Mouse (Mus musculus) forebrain, embryonic 13.5 days (tissue): ENCODE measurements at regions not wholly inside any gene's neighbourhood (a gene's known extent, or its start where the extent isn't known, plus 50 kb on each side); places are given as distances from the start of the nearest gene placed in this dataset.

Source experiments
- ATAC-seq: fragments of 200-750 bp; cut with Nextera tagmentation; 2 replicates; pipeline ENCODE4 v1.8.0; 2017
- H3K27ac ChIP-seq: fragments of 300-500 bp; sonication (generic); 2 replicates; pipeline ENCODE4 v1.5.1; 2015; ENCODE audit warnings: inconsistent platforms, mild to moderate bottlenecking, moderate library complexity
- H3K27me3 ChIP-seq: fragments of 300-500 bp; sonication (generic); 2 replicates; pipeline ENCODE4 v1.6.1; 2015; ENCODE audit warnings: mild to moderate bottlenecking, inconsistent platforms
- H3K36me3 ChIP-seq: fragments of 300-500 bp; sonication (generic); 2 replicates; pipeline ENCODE4 v1.6.1; 2015; ENCODE audit warnings: mild to moderate bottlenecking, inconsistent platforms; ENCODE audit not compliant: poor library complexity, severe bottlenecking
- H3K4me1 ChIP-seq: fragments of 300-500 bp; sonication (generic); 2 replicates; pipeline ENCODE4 v1.6.1; 2015; ENCODE audit warnings: inconsistent platforms
- H3K4me2 ChIP-seq: fragments of 300-500 bp; sonication (generic); 2 replicates; pipeline ENCODE4 v1.6.1; 2015; ENCODE audit warnings: inconsistent platforms, mild to moderate bottlenecking, moderate library complexity
- H3K4me3 ChIP-seq: fragments of 300-500 bp; sonication (generic); 2 replicates; pipeline ENCODE4 v1.5.1; 2015; ENCODE audit warnings: mild to moderate bottlenecking, inconsistent platforms
- H3K9ac ChIP-seq: fragments of 300-500 bp; sonication (generic); 2 replicates; pipeline ENCODE4 v1.6.1; 2015; ENCODE audit warnings: mild to moderate bottlenecking, inconsistent platforms
- H3K9me3 ChIP-seq: fragments of 300-500 bp; sonication (generic); replicated peaks from 2 replicates; pipeline ENCODE4 v1.6.1; 2016; ENCODE audit warnings: inconsistent platforms
- WGBS: fragments of 180-500 bp; shearing (Covaris S2); methylation state at CpG from one replicate; pipeline ENCODE4 v1.1.7; 2015; 5-methylcytosine and 5-hydroxymethylcytosine counted together

DNA sequence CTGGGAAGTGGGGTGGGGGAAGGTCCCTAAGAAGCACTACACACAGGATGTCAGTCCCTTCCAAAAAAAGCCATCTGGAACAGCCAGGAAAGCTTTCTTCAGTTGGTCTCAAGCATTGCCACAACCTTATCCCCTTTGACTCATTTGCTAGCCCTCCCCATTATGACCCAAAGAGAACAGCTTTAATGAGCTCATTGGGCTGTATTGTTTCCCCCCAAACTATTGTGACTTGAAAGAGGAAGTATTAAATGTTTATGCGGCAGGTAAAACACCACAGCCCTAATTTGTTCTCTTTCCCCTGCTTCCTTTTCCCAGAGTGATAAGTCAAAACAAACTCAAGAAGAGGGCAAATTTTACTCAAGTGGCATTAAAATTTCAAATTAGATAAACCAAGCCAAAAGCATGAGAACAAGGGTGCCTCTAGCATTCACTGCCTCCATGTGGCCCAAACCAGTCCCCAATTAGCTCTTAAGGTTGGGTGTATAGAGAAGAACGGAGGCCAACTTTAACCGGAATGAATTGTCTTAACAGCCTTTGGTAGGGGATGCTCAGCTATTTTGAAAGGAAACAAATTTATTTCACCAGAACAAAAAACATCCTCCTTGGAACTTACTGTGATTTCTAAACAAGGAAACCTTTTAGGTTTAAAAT lies 196.7 kb upstream of the Sp8 start:
- H3K9me3 ChIP-seq: no peaks in the 10 kb centered on the region
- H3K4me3 ChIP-seq: no peak overlapping the region
- peaks cover 66% of the 10 kb centered on the region for H3K27me3 ChIP-seq
- H3K27ac ChIP-seq: no peak overlapping the region
- no peak overlapping the region for H3K9ac ChIP-seq
- 18% methylated on average over 3 of the region's 3 CpGs for WGBS
- peak; percentile 46; the same call in 1 of the 2 replicates for ATAC-seq
- peaks cover 40% of the 10 kb centered on the region for H3K4me1 ChIP-seq
- H3K4me2 ChIP-seq: no peak overlapping the region
- no peaks in the 10 kb centered on the region for H3K36me3 ChIP-seq

DNA sequence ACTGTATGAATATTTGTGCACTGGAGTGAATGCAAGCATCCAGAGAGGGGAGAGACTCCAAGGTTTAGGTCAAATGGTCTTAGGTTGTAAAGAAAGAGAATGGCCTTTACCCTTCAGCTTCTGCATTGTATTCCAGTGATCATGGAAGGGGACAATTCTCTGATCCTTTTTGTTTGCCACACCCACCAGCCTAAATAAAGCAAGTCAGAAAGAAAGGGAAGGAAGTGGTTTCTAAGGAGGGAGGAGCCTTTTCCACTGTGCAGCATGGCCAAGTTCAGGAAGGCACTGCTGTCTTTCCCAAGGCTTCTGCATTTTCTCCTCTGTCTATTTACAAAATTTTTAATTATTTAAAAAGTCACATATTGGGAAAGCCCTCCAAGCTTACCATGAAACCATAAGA lies 197.5 kb upstream of the Sp8 start:
- Histone ChIP-seq H3K4me3 (no peak overlapping the region), H3K9ac (no peak overlapping the region), H3K4me2 (no peak overlapping the region), H3K27ac (no peak overlapping the region), H3K4me1 (peaks cover 40% of the 10 kb centered on the region), H3K27me3 (peaks cover 68% of the 10 kb centered on the region), H3K9me3 (no peaks in the 10 kb centered on the region), H3K36me3 (no peaks in the 10 kb centered on the region)
- no peak for ATAC-seq

GRCm38 (mm10) chr12:118647270-118648042 lies 198.7 kb upstream of the Sp8 start:
- 14% methylated on average over 12 of the region's 12 CpGs for WGBS
- no peaks in the 10 kb centered on the region for H3K9me3 ChIP-seq
- no peak for ATAC-seq
- H3K9ac ChIP-seq: no peak overlapping the region
- peaks cover 64% of the 10 kb centered on the region for H3K27me3 ChIP-seq
- H3K4me2 ChIP-seq: no peak overlapping the region
- no peak overlapping the region for H3K4me3 ChIP-seq
- H3K36me3 ChIP-seq: no peaks in the 10 kb centered on the region
- H3K27ac ChIP-seq: no peak overlapping the region
- peaks cover 40% of the 10 kb centered on the region for H3K4me1 ChIP-seq

- H3K27me3 ChIP-seq: peaks cover 31% of the 10 kb centered on the region
- H3K27ac ChIP-seq: no peak overlapping the region
- H3K4me3 ChIP-seq: no peak overlapping the region
- no peaks in the 10 kb centered on the region for H3K36me3 ChIP-seq
- no peak overlapping the region for H3K4me2 ChIP-seq
- no peak overlapping the region for H3K9ac ChIP-seq
- 71% methylated on average over 3 of the region's 3 CpGs for WGBS
- H3K4me1 ChIP-seq: no peaks in the 10 kb centered on the region
- ATAC-seq: no peak
- H3K9me3 ChIP-seq: no peaks in the 10 kb centered on the region
Observed at GRCm38 (mm10) chr12:118640925-118641324, 205.2 kb upstream of the Sp8 start.

DNA sequence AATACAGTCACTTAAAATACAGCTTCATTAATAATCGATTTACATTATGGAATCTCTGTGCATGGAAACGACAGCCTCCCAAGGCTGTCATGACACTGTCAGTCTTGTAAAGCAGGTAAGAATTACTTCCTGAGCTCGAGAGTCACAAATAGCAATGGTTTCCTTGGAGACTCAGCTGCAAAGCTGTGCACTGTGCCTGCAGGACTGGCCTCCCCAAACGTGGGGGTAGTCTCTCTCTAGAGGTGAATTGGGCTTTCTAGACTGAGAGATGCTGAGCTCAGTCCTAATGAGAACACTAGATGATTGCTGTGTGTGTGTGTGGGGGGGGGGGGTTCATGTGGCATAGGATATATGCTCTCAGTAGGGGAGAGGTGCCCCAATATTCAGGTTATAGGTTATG lies 208.9 kb upstream of the Sp8 start:
- Histone ChIP-seq H3K36me3 (no peaks in the 10 kb centered on the region), H3K4me1 (no peaks in the 10 kb centered on the region), H3K4me3 (no peak overlapping the region), H3K9ac (no peak overlapping the region), H3K9me3 (peaks cover 6% of the 10 kb centered on the region; the same call in 1 of the 2 replicates), H3K27ac (no peak overlapping the region), H3K27me3 (peaks cover 16% of the 10 kb centered on the region), H3K4me2 (no peak overlapping the region)
- WGBS: 31% methylated on average over 4 of the region's 4 CpGs
- ATAC-seq: peak; percentile 4; the same call in 1 of the 2 replicates

DNA sequence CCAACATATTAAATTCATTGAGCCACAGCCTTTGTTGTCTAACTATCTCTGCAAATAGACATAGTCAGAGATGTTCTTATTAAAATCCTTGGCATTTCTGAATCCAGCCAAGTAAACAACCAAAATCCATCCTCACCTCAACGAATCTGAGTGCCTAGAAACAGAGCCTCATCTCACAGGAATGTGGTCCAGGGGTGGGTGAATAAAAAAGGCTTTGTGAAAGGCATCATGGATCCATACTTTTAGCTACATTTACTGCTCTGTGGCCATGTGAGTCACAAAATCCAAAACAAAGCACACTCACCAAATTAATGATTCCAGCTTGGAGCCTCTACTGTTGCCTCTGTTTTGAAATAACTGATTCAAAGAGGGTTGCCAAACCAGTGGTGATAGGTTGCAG lies 210.7 kb upstream of the Sp8 start:
- Histone ChIP-seq H3K9ac (no peak overlapping the region), H3K36me3 (no peaks in the 10 kb centered on the region), H3K4me1 (no peaks in the 10 kb centered on the region), H3K9me3 (peaks cover 6% of the 10 kb centered on the region; the same call in 1 of the 2 replicates), H3K27ac (no peak overlapping the region), H3K4me3 (no peak overlapping the region), H3K4me2 (no peak overlapping the region), H3K27me3 (peaks cover 9% of the 10 kb centered on the region; the same call in 1 of the 2 replicates)
- 29% methylated on average over 1 of the region's 1 CpGs for WGBS
- ATAC-seq: no peak

DNA sequence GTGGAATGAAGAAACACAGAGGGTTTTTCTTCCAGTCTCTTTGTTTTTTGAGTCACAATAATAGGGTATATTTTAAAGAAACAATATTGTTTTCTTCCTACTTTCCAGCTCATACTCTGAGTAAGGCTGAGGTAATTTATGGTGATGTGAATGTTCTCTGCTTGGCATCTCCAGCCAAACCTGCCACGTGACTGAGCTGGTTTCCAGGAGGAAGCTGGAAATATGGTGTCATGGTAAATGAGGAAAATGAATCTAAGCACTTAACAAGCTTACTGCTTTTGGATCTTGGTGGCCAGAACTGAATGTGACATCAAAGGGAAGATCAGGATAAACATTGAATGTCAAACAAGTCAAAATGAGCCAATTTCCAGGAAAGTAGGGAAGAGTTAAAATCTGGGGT lies 215.8 kb upstream of the Sp8 start:
- Histone ChIP-seq H3K9ac (no peak overlapping the region), H3K4me3 (no peak overlapping the region), H3K36me3 (no peaks in the 10 kb centered on the region), H3K4me2 (no peak overlapping the region), H3K27me3 (no peaks in the 10 kb centered on the region), H3K9me3 (peaks cover 6% of the 10 kb centered on the region; the same call in 1 of the 2 replicates), H3K27ac (no peak overlapping the region), H3K4me1 (no peaks in the 10 kb centered on the region)
- 70% methylated on average over 1 of the region's 1 CpGs for WGBS
- no peak for ATAC-seq

DNA sequence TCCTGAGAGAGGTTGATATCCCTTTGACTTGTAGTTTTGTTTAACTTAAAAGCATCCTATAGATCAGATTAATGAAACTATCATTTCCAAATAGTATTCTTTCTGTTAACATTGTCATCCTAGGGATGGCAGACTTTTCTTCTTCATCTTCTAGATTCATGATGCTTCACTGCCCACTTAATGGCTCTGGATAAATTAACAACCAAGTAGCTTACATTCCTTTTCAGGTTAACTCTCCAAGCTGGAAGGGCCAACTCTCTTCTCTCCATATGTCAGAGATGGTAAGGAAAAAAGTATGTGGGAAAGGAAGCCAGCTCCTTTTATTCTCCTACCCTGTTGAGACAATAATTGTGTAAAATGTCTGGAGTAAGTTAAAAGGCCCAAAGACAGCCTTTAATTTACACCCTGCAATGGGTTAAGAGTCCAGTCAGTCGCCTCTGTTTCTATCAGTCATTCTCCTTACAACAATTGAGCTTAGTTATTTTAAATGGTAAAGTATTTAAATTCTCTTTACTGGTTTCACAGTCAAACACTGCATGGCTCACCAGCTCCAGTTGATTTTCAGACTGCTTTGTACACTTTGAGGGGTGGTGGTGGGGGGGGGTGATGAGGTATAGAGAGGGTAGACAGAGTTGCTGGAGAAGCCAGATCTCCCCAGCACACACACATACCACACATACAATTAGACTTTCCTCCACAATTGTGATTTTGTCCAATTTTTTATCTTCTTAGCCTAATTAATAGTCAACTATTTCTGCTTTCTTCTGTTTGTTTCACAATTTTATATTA lies 224.2 kb upstream of the Sp8 start:
- no peaks in the 10 kb centered on the region for H3K27me3 ChIP-seq
- WGBS: 18% methylated on average over 1 of the region's 1 CpGs
- peaks cover 23% of the 10 kb centered on the region for H3K4me1 ChIP-seq
- H3K9me3 ChIP-seq: no peaks in the 10 kb centered on the region
- H3K4me3 ChIP-seq: no peak overlapping the region
- no peak overlapping the region for H3K9ac ChIP-seq
- H3K4me2 ChIP-seq: no peak overlapping the region
- no peak overlapping the region for H3K27ac ChIP-seq
- H3K36me3 ChIP-seq: no peaks in the 10 kb centered on the region
- ATAC-seq: no peak

- Histone ChIP-seq H3K9me3 (no peaks in the 10 kb centered on the region), H3K9ac (no peak overlapping the region), H3K4me3 (no peak overlapping the region), H3K4me1 (peaks cover 23% of the 10 kb centered on the region), H3K4me2 (no peak overlapping the region), H3K27ac (no peak overlapping the region), H3K36me3 (no peaks in the 10 kb centered on the region), H3K27me3 (no peaks in the 10 kb centered on the region)
- 3% methylated on average over 5 of the region's 5 CpGs for WGBS
- no peak for ATAC-seq
Observed at GRCm38 (mm10) chr12:118620847-118621636, 225.1 kb upstream of the Sp8 start.

- H3K27me3 ChIP-seq: no peaks in the 10 kb centered on the region; the same call in 1 of the 2 replicates
- no peaks in the 10 kb centered on the region for H3K36me3 ChIP-seq
- WGBS: 90% methylated on average over 4 of the region's 4 CpGs
Observed at GRCm38 (mm10) chr12:118597015-118597414, 249.1 kb upstream of the Sp8 start.

DNA sequence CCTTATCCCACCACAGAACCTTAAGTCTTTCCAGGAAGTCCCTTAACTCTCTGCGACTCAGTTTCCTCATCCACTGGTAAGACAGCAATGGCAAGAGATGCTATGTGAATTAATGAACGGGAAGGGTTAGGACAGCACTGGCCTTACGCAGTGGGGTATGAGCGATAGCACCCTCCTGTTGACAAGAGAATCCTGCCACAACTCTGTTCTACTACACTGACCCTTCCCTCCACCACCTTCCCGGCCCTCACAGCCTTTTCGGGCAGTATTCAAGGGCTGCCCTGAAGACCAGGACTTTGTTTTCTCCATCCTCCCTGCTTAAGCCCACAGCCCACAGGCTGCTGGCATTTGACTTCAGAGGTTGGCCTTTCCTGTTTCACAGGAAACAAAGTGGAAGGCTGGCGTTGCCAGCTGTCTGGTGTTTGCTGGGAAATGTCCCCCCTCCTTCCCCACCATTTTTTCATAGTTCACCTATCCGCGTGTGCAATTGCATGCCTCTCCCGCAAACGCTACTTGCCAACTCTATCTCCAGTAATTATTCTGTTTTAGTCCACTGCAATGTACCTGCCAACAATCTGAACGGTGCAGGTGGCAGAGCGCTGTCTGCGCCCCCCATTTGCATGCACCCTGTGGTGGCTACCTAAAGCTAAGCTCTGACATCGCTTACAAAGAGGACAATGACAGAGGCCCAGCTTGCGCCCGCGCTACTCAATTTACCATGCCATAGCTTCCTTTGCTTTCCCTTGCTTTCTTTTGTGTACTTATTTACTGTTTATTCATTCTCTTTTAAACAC lies 251.2 kb upstream of the Sp8 start:
- H3K9me3 ChIP-seq: no peaks in the 10 kb centered on the region

More at GRCm38 (mm10) chr12:118597015-118597414, 249.1 kb upstream of the Sp8 start:
- Histone ChIP-seq H3K4me1 (peaks cover 11% of the 10 kb centered on the region), H3K4me2 (no peak overlapping the region), H3K4me3 (no peak overlapping the region), H3K9me3 (no peaks in the 10 kb centered on the region), H3K9ac (no peak overlapping the region), H3K27ac (no peak overlapping the region)
- no peak for ATAC-seq

More for the DNA sequence above, 251.2 kb upstream of the Sp8 start:
- no peaks in the 10 kb centered on the region for H3K36me3 ChIP-seq
- 18% methylated on average over 18 of the region's 18 CpGs for WGBS
- H3K27me3 ChIP-seq: no peaks in the 10 kb centered on the region; the same call in 1 of the 2 replicates
- peak overlapping the region; percentile 16 for H3K4me3 ChIP-seq
- ATAC-seq: peak; percentile 48; the same call in 1 of the 2 replicates
- peak overlapping the region; percentile 50 for H3K4me2 ChIP-seq
- H3K27ac ChIP-seq: peak overlapping the region; percentile 26; the same call in 1 of the 2 replicates
- H3K4me1 ChIP-seq: peaks cover 11% of the 10 kb centered on the region
- no peak overlapping the region for H3K9ac ChIP-seq
